Mouse (Mus musculus) mouse embryonic stem cell (cell line): ENCODE data around the gene Ccdc13.

ENCODE experiments used
- in situ Hi-C, 2 experiments: fragments of 300-500 bp; cut with MboI; formaldehyde crosslinking; loops; 1 replicate in 1 of 2; 3 replicates in 1 of 2; pipeline ENCODE4 v1.14.3; 2019 to 2020; ENCODE audit warnings: low sequenced_read_pairs in 2 of 2, low pct_unique_long_range_greater_than_20kb in 1 of 2, mixed read lengths in 1 of 2; ENCODE audit not compliant: unreplicated experiment in 1 of 2

The Ccdc13 gene

GRCm38 (mm10) chr9:121775951-121776350, 63.3 kb downstream of the Ccdc13 start:
- in situ Hi-C loops: no loop called here

GRCm38 (mm10) chr9:121772412-121772811, 66.8 kb downstream of the Ccdc13 start:
- in situ Hi-C loops: no loop called here

GRCm38 (mm10) chr9:121765166-121765855, 74.0 kb downstream of the Ccdc13 start:
- in situ Hi-C loops: no loop called here

DNA sequence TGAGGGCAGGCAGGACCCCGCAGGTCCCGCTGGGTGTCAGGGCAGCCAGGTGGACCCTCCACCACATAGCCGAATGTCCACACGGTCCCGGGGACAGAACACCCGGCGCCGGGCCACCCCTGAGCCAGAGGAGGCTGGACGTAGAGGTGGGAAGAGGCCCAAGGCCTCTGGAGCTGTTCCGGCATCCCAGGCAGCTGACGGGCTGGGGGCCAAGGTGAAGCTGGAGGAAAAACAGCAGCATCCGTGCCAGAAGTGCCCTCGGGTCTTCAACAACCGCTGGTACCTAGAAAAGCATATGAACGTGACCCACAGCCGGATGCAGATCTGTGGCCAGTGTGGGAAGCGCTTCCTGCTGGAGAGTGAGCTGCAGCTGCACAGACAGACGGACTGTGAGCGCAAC, 75.5 kb downstream of the Ccdc13 start:
- in situ Hi-C loops: no loop called here

GRCm38 (mm10) chr9:121762761-121763160, 76.5 kb downstream of the Ccdc13 start:
- in situ Hi-C loops: no loop called here

GRCm38 (mm10) chr9:121762248-121762647, 77.0 kb downstream of the Ccdc13 start:
- in situ Hi-C loops: no loop called here

DNA sequence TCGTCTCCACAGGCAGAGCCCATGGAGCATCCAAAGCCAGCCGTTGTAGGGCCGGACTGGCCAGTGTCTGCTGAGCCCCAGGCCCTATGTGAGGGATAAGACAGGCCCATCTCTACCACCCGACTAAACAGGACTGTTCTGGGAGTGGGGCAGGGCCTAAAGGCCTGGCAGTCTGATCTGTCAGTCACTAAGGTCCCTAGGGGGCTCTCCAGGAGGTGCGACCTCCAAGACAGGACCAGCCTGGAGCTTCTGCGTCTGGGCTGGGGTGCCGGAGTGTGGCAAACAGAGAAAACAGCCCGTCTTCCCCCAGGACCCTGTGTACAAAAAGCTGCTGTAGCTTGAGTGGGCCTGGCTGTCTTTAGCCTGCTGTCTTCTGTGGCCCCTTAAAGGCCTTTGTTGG, 77.5 kb downstream of the Ccdc13 start:
- in situ Hi-C loops: no loop called here

- in situ Hi-C loops: no loop called here
Measured at GRCm38 (mm10) chr9:121761091-121761665, 78.1 kb downstream of the Ccdc13 start.

GRCm38 (mm10) chr9:121760271-121761090, 78.8 kb downstream of the Ccdc13 start:
- in situ Hi-C loops: no loop called here

DNA sequence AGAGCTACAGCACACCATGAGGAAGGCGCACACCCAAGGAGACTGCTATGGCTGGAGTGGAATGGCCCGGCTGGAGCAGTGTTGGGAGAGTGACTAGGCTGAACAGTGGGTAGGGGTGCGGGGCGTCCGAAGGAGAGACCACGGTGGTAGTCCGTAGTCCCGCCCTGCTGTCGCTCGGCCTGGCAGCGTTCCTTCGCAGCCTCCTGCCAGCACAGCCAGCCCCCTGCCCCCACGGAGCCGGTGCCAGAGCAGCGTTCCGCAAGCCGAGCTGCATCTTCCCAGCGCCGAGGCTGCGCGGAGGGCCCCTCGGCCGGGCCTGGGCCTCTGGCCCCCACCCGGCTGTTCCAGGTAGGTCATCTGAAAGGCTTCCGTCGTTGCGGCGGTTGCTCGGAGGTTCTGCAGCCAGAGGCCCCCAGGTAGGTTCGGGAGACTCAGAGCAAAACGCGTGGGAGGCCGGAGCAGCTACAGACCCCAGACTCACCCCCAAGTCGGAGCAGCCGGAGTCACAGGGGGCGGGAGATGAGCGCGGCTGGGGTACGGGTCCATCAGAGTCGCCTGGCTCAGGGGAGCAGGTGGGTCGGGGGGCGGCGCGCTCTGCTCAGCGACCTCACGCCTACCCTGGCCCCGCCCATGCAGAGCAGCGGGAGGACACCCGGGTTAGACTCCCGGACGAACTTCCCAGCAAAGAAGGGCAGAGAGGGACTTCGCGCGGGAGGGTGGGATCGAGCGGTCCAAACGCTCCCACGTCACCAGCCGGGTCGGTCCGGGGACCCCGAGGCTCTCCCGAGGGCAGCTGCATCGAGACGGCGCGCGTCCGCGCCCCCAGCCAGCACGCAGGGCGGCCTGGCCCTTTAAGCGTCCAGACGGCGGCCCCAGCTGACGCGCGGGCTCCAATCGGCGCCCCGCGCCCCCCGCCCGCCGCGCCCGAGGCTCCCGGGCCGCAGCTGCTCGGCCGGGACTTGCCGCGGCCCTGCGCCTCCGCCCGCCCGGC, 79.9 kb downstream of the Ccdc13 start, which contains the start of gene Zfp651:
Zfp651 (plus strand) TSS at position 240 of the 991 bp plus-strand sequence.
- in situ Hi-C loops: no loop called here

DNA sequence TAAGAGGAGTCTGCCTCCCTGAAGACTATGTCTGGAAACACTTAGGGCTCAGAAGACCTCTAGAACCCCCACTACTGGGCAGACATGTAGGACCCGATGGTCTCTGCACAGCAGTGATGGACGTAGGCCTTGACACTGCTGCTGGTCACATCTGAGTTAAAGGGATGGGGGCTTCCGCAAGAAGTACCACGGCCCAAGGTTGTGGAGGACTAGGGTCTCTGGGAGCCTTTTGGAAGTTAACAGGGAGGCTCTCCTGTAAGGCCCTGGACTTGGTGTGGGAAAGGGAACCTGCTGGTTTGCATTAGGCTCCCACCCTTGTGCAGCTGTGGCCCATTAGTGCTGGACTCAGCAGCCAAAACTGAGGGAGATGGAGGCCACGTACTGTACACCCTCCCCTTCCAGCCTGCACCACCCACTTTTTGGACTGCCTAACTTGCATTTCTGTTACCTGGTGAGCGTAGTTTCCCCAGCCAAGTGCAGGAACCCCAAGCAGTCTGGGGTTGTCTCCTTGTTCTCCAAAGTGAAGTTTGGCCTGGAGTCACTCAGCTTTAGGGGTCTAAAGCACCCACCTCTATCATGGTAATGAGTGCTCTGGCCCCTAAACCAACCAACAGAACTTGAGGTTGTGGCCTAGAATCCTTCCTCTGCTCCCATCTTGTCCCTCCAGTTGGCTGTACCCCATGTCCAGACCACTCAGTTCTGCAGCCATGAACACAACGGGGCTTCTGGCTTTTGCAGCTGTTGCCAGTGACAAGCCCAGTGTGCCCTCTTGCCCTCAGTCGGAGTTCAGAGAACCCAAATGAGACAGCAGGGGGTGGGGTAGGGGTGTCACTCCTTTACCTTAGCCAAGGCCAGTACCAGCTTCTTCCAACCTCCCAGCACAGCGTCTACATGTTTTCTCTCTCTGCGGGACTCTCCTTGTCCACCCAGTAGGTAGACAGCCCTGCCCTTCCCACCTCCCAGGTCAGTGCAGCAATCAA, 81.1 kb downstream of the Ccdc13 start:
- in situ Hi-C loops: no loop called here

- in situ Hi-C loops: no loop called here
Measured at GRCm38 (mm10) chr9:121757432-121757831, 81.8 kb downstream of the Ccdc13 start.

GRCm38 (mm10) chr9:121756785-121757184, 82.5 kb downstream of the Ccdc13 start:
- in situ Hi-C loops: no loop called here

- in situ Hi-C loops: no loop called here
Measured at GRCm38 (mm10) chr9:121754624-121755023, 84.6 kb downstream of the Ccdc13 start.

- in situ Hi-C loops: no loop called here
Measured at GRCm38 (mm10) chr9:121752774-121753173, 86.5 kb downstream of the Ccdc13 start.
